Mouse (Mus musculus) bone marrow macrophage, adult 2 months (primary cell): Measurements from ENCODE around the gene Myo9a.
"Not testable (repeated sequence)": the region's sequence is repeated elsewhere in the genome, so short reads cannot be mapped to it uniquely, and the experiment has no call there.

Experiments used
- CTCF ChIP-seq: IDR thresholded peaks from 2 replicates; pipeline ENCODE4 v1.5.1; 2012; ENCODE audit warnings: low read depth, mild to moderate bottlenecking, low read length, moderate library complexity
- POLR2A ChIP-seq: IDR thresholded peaks from 2 replicates; pipeline ENCODE4 v1.6.1; 2012; ENCODE audit warnings: mild to moderate bottlenecking, low read depth, low read length, borderline replicate concordance

DNA sequence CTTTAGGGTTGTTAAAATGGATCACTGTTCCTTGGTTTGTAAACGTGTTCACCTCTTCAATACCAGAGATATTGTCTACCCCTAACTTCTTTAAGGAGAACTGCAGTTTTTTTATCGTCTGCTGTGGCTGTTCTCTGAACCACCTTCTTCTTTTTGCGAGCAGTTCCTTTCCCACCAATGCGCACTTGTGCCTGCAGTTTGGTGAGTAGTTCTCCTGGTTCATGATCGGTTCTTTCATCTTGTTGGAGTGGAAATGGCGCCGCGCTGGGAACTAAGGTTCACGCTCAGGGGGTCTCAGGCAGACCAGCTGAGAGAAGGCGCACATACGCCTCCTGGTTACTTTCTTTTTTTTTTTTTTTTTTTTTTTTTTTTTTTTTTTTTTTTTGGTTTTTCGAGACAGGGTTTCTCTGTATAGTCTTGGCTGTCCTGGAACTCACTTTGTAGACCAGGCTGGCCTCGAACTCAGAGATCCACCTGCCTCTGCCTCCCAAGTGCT is 16.3 kb downstream of the Myo9a start:
- TF ChIP-seq POLR2A, CTCF: not testable (repeated sequence)
